Mouse (Mus musculus): ENCODE data around the gene Krtap5-3. TPM values are rescaled to one million over a fixed set of nuclear protein-coding genes. Genes with fewer than 3 reads are reported as not detected.
"Not testable (repeated sequence)": the region's sequence is repeated elsewhere in the genome, so short reads cannot be mapped to it uniquely, and the experiment has no call there.

Krtap5-3 gene
- polyA plus RNA-seq, 1 experiment from 2014 or later, result not detected

- Histone ChIP-seq H3K27me3 (ENCODE audit: insufficient read depth, low read length) (no peaks in the 10 kb centered on the region), H3K27ac (ENCODE audit: low read length) (no peak overlapping the region)
Measured at GRCm38 (mm10) chr7:142188156-142188555, 13.0 kb upstream of the Krtap5-3 start.

DNA sequence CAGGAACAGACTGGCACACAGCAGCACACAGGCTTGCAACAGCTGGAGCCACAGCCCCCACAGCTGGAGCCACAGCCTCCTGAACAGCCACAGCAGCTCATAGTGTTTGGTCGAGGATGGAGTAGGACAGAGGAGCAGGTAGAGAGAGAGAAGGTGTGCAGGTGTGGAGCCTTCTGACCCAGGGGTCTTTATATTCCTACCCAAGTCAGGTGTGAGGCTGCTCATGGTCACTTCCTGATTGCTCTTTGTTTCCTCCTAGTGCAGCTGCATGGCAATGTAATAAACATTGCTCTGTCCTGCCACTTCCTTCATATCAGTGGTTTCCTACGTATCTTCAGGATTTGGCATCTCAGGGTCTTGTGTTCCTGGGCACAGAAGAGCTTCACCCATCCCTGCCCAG, 10.9 kb upstream of the Krtap5-3 start, which contains the start of gene Gm10153:
Gene Gm10153 (minus strand): TSS at position 101 of the 400 bp plus-strand sequence.
- ATAC-seq (ENCODE audit: low FRiP score, low TSS enrichment), result no peak
- no peaks in the 10 kb centered on the region for H3K4me1 ChIP-seq (ENCODE audit: insufficient read depth, low read length)
- WGBS, result 43% methylated on average over 2 of the region's 2 CpGs

More at GRCm38 (mm10) chr7:142188156-142188555, 13.0 kb upstream of the Krtap5-3 start:
- no peak overlapping the region for H3K4me2 ChIP-seq (replicated peaks; ENCODE audit: low read depth, low read length)
- H3K4me3 ChIP-seq (ENCODE audit: low read length), result no peak overlapping the region
- H3K9me3 ChIP-seq (ENCODE audit: low read length), result no peaks in the 10 kb centered on the region
- H3K4me1 ChIP-seq (ENCODE audit: insufficient read depth, low read length), result no peaks in the 10 kb centered on the region
- 71% methylated on average over 2 of the region's 2 CpGs for WGBS
- no peak overlapping the region for H3K9ac ChIP-seq (replicated peaks; ENCODE audit: low read length)
- no peaks in the 10 kb centered on the region for H3K36me3 ChIP-seq (ENCODE audit: insufficient read depth, low read length)
- ATAC-seq (ENCODE audit: low FRiP score, low TSS enrichment), result no peak

GRCm38 (mm10) chr7:142198748-142199147, 2.4 kb upstream of the Krtap5-3 start:
- no peaks in the 10 kb centered on the region for H3K27me3 ChIP-seq (ENCODE audit: insufficient read depth, low read length)
- WGBS, result 82% methylated on average over 2 of the region's 2 CpGs
- no peak for ATAC-seq (ENCODE audit: low FRiP score, low TSS enrichment)
- H3K27ac ChIP-seq (ENCODE audit: low read length), result no peak overlapping the region
- no peak overlapping the region for H3K9ac ChIP-seq (replicated peaks; ENCODE audit: low read length)
- no peak overlapping the region for H3K4me2 ChIP-seq (replicated peaks; ENCODE audit: low read depth, low read length)
- H3K4me3 ChIP-seq (ENCODE audit: low read length), result no peak overlapping the region
- H3K9me3 ChIP-seq (ENCODE audit: low read length), result peaks cover 2% of the 10 kb centered on the region; the same call in 1 of the 2 replicates
- H3K36me3 ChIP-seq (ENCODE audit: insufficient read depth, low read length), result no peaks in the 10 kb centered on the region
- no peaks in the 10 kb centered on the region for H3K4me1 ChIP-seq (ENCODE audit: insufficient read depth, low read length)

More for the DNA sequence above, 10.9 kb upstream of the Krtap5-3 start, which contains the start of gene Gm10153:
- peaks cover 2% of the 10 kb centered on the region; the same call in 1 of the 2 replicates for H3K9me3 ChIP-seq (ENCODE audit: low read length)
- no peak within 1 kb of the TSS for H3K27ac ChIP-seq (ENCODE audit: low read length)
- H3K4me2 ChIP-seq (replicated peaks; ENCODE audit: low read depth, low read length), result no peak within 1 kb of the TSS
- H3K27me3 ChIP-seq (ENCODE audit: insufficient read depth, low read length), result no peaks in the 10 kb centered on the region
- H3K36me3 ChIP-seq (ENCODE audit: insufficient read depth, low read length), result no peaks in the 10 kb centered on the region
- no peak within 1 kb of the TSS for H3K4me3 ChIP-seq (ENCODE audit: low read length)
- H3K9ac ChIP-seq (replicated peaks; ENCODE audit: low read length), result no peak within 1 kb of the TSS

DNA sequence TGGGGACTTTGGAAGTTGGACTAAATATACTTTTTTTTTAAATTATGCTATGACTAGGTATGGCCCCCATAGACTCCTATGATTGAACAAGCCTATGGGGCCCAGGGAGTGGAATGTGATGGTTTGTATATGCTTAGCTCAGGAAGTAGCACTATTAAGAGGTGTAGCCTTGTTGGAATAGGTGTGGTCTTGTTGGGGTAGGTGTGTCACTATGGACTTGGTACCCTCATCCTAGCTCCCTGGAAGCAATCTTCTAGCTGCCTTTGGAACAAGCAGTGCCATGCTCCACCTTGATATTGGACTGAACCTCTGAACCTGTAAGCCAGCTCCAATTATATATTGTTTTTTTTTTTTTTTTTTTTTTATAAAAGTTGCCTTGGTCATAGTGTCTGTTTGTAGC, 4.3 kb downstream of the Krtap5-3 start:
- no peak overlapping the region for H3K4me3 ChIP-seq (ENCODE audit: low read length)
- H3K4me1 ChIP-seq (ENCODE audit: insufficient read depth, low read length), result no peaks in the 10 kb centered on the region
- ATAC-seq (ENCODE audit: low FRiP score, low TSS enrichment), result no peak
- no peaks in the 10 kb centered on the region for H3K36me3 ChIP-seq (ENCODE audit: insufficient read depth, low read length)
- H3K9me3 ChIP-seq (ENCODE audit: low read length), result no peaks in the 10 kb centered on the region
- no peak overlapping the region for H3K27ac ChIP-seq (ENCODE audit: low read length)
- no peak overlapping the region for H3K4me2 ChIP-seq (replicated peaks; ENCODE audit: low read depth, low read length)
- no peaks in the 10 kb centered on the region for H3K27me3 ChIP-seq (ENCODE audit: insufficient read depth, low read length)
- no peak overlapping the region for H3K9ac ChIP-seq (replicated peaks; ENCODE audit: low read length)

DNA sequence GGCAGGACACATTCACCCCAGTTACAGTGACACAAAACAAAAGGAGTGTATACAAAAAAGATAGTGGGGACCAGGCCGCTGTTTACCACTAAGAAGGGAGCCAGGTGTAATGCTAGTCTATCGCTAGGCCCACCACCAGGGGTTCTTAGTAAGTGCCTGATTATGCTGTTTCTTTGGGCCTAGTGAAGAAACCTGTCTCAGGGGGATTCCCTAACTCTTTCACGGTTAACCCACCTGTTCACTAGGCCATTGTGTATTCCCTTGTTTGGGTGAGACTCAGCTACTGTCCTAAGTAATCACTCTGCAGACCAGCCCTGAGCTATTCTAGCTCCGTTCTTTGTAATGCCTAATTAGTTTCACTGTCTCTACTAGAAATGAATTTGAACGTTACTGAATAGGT, 5.7 kb downstream of the Krtap5-3 start:
- not testable (repeated sequence) for H3K4me2 ChIP-seq (replicated peaks; ENCODE audit: low read depth, low read length)
- WGBS, result 81% methylated on average over 5 of the region's 5 CpGs

GRCm38 (mm10) chr7:142211559-142211958, 10.4 kb downstream of the Krtap5-3 start, which contains the start of gene Gm7579:
Gene Gm7579, plus strand, starts transcription at chr7:142211859.
- 56% methylated on average over 1 of the region's 1 CpGs for WGBS
- no peaks in the 10 kb centered on the region for H3K4me1 ChIP-seq (ENCODE audit: insufficient read depth, low read length)
- ATAC-seq (ENCODE audit: low FRiP score, low TSS enrichment), result no peak
- no peak within 1 kb of the TSS for H3K4me2 ChIP-seq (replicated peaks; ENCODE audit: low read depth, low read length)
- H3K27me3 ChIP-seq (ENCODE audit: insufficient read depth, low read length), result no peaks in the 10 kb centered on the region
- no peaks in the 10 kb centered on the region for H3K9me3 ChIP-seq (ENCODE audit: low read length)
- H3K4me3 ChIP-seq (ENCODE audit: low read length), result no peak within 1 kb of the TSS
- H3K27ac ChIP-seq (ENCODE audit: low read length), result no peak within 1 kb of the TSS
- no peak within 1 kb of the TSS for H3K9ac ChIP-seq (replicated peaks; ENCODE audit: low read length)
- no peaks in the 10 kb centered on the region for H3K36me3 ChIP-seq (ENCODE audit: insufficient read depth, low read length)

More for the DNA sequence above, 5.7 kb downstream of the Krtap5-3 start:
- not testable (repeated sequence) for ATAC-seq (ENCODE audit: low FRiP score, low TSS enrichment); H3K27ac ChIP-seq (ENCODE audit: low read length); H3K27me3 ChIP-seq (ENCODE audit: insufficient read depth, low read length); H3K4me1 ChIP-seq (ENCODE audit: insufficient read depth, low read length); H3K9me3 ChIP-seq (ENCODE audit: low read length); H3K36me3 ChIP-seq (ENCODE audit: insufficient read depth, low read length); H3K4me3 ChIP-seq (ENCODE audit: low read length); H3K9ac ChIP-seq (replicated peaks; ENCODE audit: low read length)

- not testable (repeated sequence) for H3K4me2 ChIP-seq (replicated peaks; ENCODE audit: low read depth, low read length); H3K4me1 ChIP-seq (ENCODE audit: insufficient read depth, low read length); H3K9ac ChIP-seq (replicated peaks; ENCODE audit: low read length); H3K4me3 ChIP-seq (ENCODE audit: low read length); H3K27ac ChIP-seq (ENCODE audit: low read length); H3K9me3 ChIP-seq (ENCODE audit: low read length); H3K27me3 ChIP-seq (ENCODE audit: insufficient read depth, low read length); H3K36me3 ChIP-seq (ENCODE audit: insufficient read depth, low read length); ATAC-seq (ENCODE audit: low FRiP score, low TSS enrichment)
- 50% methylated on average over 1 of the region's 1 CpGs for WGBS
Measured at GRCm38 (mm10) chr7:142212136-142212535, 11.0 kb downstream of the Krtap5-3 start.

DNA sequence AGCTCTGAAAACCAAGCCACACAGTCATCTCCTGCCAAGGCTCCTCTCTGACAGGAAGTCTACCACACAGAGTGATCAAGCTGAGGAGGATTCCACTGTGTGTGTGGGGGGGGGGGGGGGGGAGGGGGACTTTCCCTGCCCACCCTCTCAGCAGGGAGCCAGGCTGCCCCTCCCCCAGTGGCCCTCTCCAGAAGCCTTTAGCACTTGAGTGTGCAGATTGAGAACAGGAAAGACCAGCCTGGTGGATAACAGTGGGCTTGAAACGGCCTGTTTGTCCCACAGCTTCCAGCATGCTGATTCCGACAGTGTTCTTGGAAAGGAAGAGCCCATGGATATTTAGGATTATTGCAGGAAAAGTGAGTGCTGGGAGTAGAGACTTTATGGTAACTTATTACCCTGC, 23.4 kb downstream of the Krtap5-3 start:
- no peak for ATAC-seq (ENCODE audit: low FRiP score, low TSS enrichment)

DNA sequence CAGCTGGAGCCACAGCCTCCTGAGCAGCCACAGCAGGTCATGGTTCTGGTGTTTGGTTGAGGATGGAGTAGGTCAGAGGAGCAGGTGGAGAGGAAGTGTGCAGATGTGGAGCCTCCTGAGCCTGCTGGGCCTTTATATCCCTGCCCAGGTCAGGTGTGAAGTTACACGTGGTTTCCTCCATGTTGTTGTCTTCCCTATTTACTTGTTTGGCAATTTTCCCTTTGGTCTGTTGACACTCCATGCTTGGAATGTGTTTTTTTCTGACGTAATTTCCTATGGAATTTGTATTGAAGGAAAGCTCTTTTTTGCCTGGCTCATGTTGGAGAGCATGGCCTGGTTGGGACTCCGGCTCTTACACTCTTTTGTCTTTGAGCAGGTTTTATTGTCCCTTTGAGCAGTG, 28.7 kb downstream of the Krtap5-3 start, which contains the start of gene Krtap5-5:
Gene Krtap5-5 (minus strand): TSS at position 101 of the 400 bp plus-strand sequence.
- H3K27me3 ChIP-seq (ENCODE audit: insufficient read depth, low read length); H3K4me1 ChIP-seq (ENCODE audit: insufficient read depth, low read length); H3K9ac ChIP-seq (replicated peaks; ENCODE audit: low read length); H3K9me3 ChIP-seq (ENCODE audit: low read length); H3K36me3 ChIP-seq (ENCODE audit: insufficient read depth, low read length); H3K4me3 ChIP-seq (ENCODE audit: low read length); H3K27ac ChIP-seq (ENCODE audit: low read length); ATAC-seq (ENCODE audit: low FRiP score, low TSS enrichment); H3K4me2 ChIP-seq (replicated peaks; ENCODE audit: low read depth, low read length): not testable (repeated sequence)
- WGBS, result 40% methylated on average over 3 of the region's 3 CpGs

More for the DNA sequence above, 23.4 kb downstream of the Krtap5-3 start:
- H3K4me1 ChIP-seq (ENCODE audit: insufficient read depth, low read length), result peaks cover 3% of the 10 kb centered on the region; the same call in 1 of the 2 replicates
- H3K4me2 ChIP-seq (replicated peaks; ENCODE audit: low read depth, low read length), result no peak overlapping the region
- no peak overlapping the region for H3K27ac ChIP-seq (ENCODE audit: low read length)
- H3K36me3 ChIP-seq (ENCODE audit: insufficient read depth, low read length), result no peaks in the 10 kb centered on the region
- 23% methylated on average over 2 of the region's 2 CpGs for WGBS
- no peak overlapping the region for H3K4me3 ChIP-seq (ENCODE audit: low read length)
- no peak overlapping the region for H3K9ac ChIP-seq (replicated peaks; ENCODE audit: low read length)
- peaks cover 4% of the 10 kb centered on the region; the same call in 1 of the 2 replicates for H3K9me3 ChIP-seq (ENCODE audit: low read length)
- no peaks in the 10 kb centered on the region for H3K27me3 ChIP-seq (ENCODE audit: insufficient read depth, low read length)

- peaks cover 8% of the 10 kb centered on the region; the same call in 1 of the 2 replicates for H3K9me3 ChIP-seq (ENCODE audit: low read length)
- WGBS, result 33% methylated on average over 1 of the region's 1 CpGs
Measured at GRCm38 (mm10) chr7:142231540-142231939, 30.4 kb downstream of the Krtap5-3 start.

More at GRCm38 (mm10) chr7:142231540-142231939, 30.4 kb downstream of the Krtap5-3 start:
- H3K27ac ChIP-seq (ENCODE audit: low read length), result no peak overlapping the region
- H3K27me3 ChIP-seq (ENCODE audit: insufficient read depth, low read length), result no peaks in the 10 kb centered on the region
- ATAC-seq (ENCODE audit: low FRiP score, low TSS enrichment), result no peak
- no peaks in the 10 kb centered on the region for H3K4me1 ChIP-seq (ENCODE audit: insufficient read depth, low read length)
- no peak overlapping the region for H3K4me2 ChIP-seq (replicated peaks; ENCODE audit: low read depth, low read length)
- no peaks in the 10 kb centered on the region for H3K36me3 ChIP-seq (ENCODE audit: insufficient read depth, low read length)
- no peak overlapping the region for H3K4me3 ChIP-seq (ENCODE audit: low read length)
- H3K9ac ChIP-seq (replicated peaks; ENCODE audit: low read length), result no peak overlapping the region
